Mouse (Mus musculus): ENCODE measurements around the gene Ldha. TPM values are rescaled to one million over a fixed set of nuclear protein-coding genes. Genes with fewer than 3 reads are reported as not detected.
"Not testable (repeated sequence)": the region's sequence is repeated elsewhere in the genome, so short reads cannot be mapped to it uniquely, and the experiment has no call there.

Ldha gene
- polyA plus RNA-seq, 1 experiment from 2014 or later: 1,645 TPM

- Histone ChIP-seq H3K4me2 (replicated peaks) (no peak overlapping the region), H3K27ac (no peak overlapping the region), H3K9me3 (no peaks in the 10 kb centered on the region), H3K36me3 (no peaks in the 10 kb centered on the region), H3K9ac (no peak overlapping the region), H3K27me3 (no peaks in the 10 kb centered on the region), H3K4me1 (0 out of 2 replicates have a peak, but pooled peaks cover 4% of the 10 kb centered on the region), H3K4me3 (no peak overlapping the region)
- no peak for ATAC-seq (ENCODE audit: low FRiP score, low read depth)
- 63% methylated on average over 13 of the region's 13 CpGs for WGBS
Observed at GRCm38 (mm10) chr7:46830799-46831590, 10.3 kb upstream of the Ldha start.

GRCm38 (mm10) chr7:46831693-46832092 lies 9.6 kb upstream of the Ldha start:
- Histone ChIP-seq H3K27ac (no peak overlapping the region), H3K36me3 (no peaks in the 10 kb centered on the region), H3K4me1 (0 out of 2 replicates have a peak, but pooled peaks cover 4% of the 10 kb centered on the region), H3K9me3 (no peaks in the 10 kb centered on the region), H3K27me3 (no peaks in the 10 kb centered on the region), H3K4me3 (no peak overlapping the region), H3K9ac (no peak overlapping the region), H3K4me2 (replicated peaks) (no peak overlapping the region)
- ATAC-seq (ENCODE audit: low FRiP score, low read depth): no peak
- 77% methylated on average over 8 of the region's 8 CpGs for WGBS

GRCm38 (mm10) chr7:46832112-46832810 lies 9.0 kb upstream of the Ldha start:
- H3K27me3 ChIP-seq; H3K4me2 ChIP-seq (replicated peaks); H3K9ac ChIP-seq; ATAC-seq (ENCODE audit: low FRiP score, low read depth); H3K9me3 ChIP-seq; H3K4me3 ChIP-seq; H3K36me3 ChIP-seq; H3K4me1 ChIP-seq; H3K27ac ChIP-seq: not testable (repeated sequence)
- WGBS: 85% methylated on average over 11 of the region's 11 CpGs

GRCm38 (mm10) chr7:46833266-46833665 lies 8.0 kb upstream of the Ldha start:
- 62% methylated on average over 6 of the region's 6 CpGs for WGBS
- H3K36me3 ChIP-seq: no peaks in the 10 kb centered on the region
- no peaks in the 10 kb centered on the region for H3K9me3 ChIP-seq
- no peak overlapping the region for H3K9ac ChIP-seq
- no peak overlapping the region for H3K27ac ChIP-seq
- ATAC-seq (ENCODE audit: low FRiP score, low read depth): no peak
- H3K4me2 ChIP-seq (replicated peaks): no peak overlapping the region
- no peak overlapping the region for H3K4me3 ChIP-seq
- peaks cover 7% of the 10 kb centered on the region for H3K4me1 ChIP-seq
- H3K27me3 ChIP-seq: no peaks in the 10 kb centered on the region

- no peak overlapping the region for H3K9ac ChIP-seq
- no peaks in the 10 kb centered on the region for H3K36me3 ChIP-seq
- H3K27ac ChIP-seq: no peak overlapping the region
- WGBS: 79% methylated on average over 7 of the region's 7 CpGs
- H3K4me1 ChIP-seq: peaks cover 12% of the 10 kb centered on the region
- ATAC-seq (ENCODE audit: low FRiP score, low read depth): no peak
- H3K4me2 ChIP-seq (replicated peaks): no peak overlapping the region
- no peaks in the 10 kb centered on the region for H3K27me3 ChIP-seq
- H3K9me3 ChIP-seq: no peaks in the 10 kb centered on the region
- no peak overlapping the region for H3K4me3 ChIP-seq
Observed at GRCm38 (mm10) chr7:46833670-46834255, 7.5 kb upstream of the Ldha start.

GRCm38 (mm10) chr7:46834994-46835610 lies 6.2 kb upstream of the Ldha start:
- no peaks in the 10 kb centered on the region for H3K27me3 ChIP-seq
- no peak overlapping the region for H3K27ac ChIP-seq
- WGBS: 44% methylated on average over 10 of the region's 14 CpGs
- H3K36me3 ChIP-seq: no peaks in the 10 kb centered on the region
- H3K4me2 ChIP-seq (replicated peaks): no peak overlapping the region
- 0 out of 2 replicates have a peak overlapping the region, but pooled peaks have one; percentile 19 for H3K9ac ChIP-seq
- no peaks in the 10 kb centered on the region for H3K9me3 ChIP-seq
- no peak overlapping the region for H3K4me3 ChIP-seq
- no peak for ATAC-seq (ENCODE audit: low FRiP score, low read depth)
- peaks cover 21% of the 10 kb centered on the region for H3K4me1 ChIP-seq

DNA sequence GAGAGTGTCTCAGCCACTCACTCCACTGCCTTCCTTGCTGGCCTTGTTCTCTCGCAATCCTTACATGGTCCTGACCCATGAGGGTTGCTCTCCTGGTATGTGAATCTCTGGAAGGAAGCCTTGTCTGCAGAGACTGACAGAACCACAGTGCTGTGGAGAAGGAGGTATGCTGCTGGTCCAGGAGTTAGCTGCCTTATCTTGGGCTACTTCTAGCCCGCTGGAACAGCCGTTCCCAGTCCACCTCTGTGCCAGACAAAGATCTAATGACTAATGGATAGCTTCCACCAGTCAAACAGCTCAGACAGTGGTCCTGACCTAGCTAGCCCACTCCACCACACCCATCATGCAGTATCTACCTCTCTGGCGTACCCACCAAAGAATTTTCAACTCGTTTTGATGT lies 4.9 kb upstream of the Ldha start:
- H3K4me2 ChIP-seq (replicated peaks): no peak overlapping the region
- no peak overlapping the region for H3K27ac ChIP-seq
- ATAC-seq (ENCODE audit: low FRiP score, low read depth): no peak
- no peaks in the 10 kb centered on the region for H3K9me3 ChIP-seq
- H3K4me1 ChIP-seq: peaks cover 21% of the 10 kb centered on the region
- H3K4me3 ChIP-seq: no peak overlapping the region
- WGBS: 73% methylated on average over 5 of the region's 5 CpGs
- no peak overlapping the region for H3K9ac ChIP-seq
- H3K36me3 ChIP-seq: no peaks in the 10 kb centered on the region
- peaks cover 8% of the 10 kb centered on the region for H3K27me3 ChIP-seq

- 50% methylated on average over 5 of the region's 5 CpGs for WGBS
- Histone ChIP-seq H3K9ac (no peak overlapping the region), H3K4me1 (peaks cover 21% of the 10 kb centered on the region), H3K27me3 (peaks cover 9% of the 10 kb centered on the region), H3K4me2 (replicated peaks) (no peak overlapping the region), H3K27ac (no peak overlapping the region), H3K9me3 (no peaks in the 10 kb centered on the region), H3K36me3 (no peaks in the 10 kb centered on the region), H3K4me3 (no peak overlapping the region)
- ATAC-seq (ENCODE audit: low FRiP score, low read depth): no peak
Observed at GRCm38 (mm10) chr7:46837073-46837472, 4.2 kb upstream of the Ldha start.

DNA sequence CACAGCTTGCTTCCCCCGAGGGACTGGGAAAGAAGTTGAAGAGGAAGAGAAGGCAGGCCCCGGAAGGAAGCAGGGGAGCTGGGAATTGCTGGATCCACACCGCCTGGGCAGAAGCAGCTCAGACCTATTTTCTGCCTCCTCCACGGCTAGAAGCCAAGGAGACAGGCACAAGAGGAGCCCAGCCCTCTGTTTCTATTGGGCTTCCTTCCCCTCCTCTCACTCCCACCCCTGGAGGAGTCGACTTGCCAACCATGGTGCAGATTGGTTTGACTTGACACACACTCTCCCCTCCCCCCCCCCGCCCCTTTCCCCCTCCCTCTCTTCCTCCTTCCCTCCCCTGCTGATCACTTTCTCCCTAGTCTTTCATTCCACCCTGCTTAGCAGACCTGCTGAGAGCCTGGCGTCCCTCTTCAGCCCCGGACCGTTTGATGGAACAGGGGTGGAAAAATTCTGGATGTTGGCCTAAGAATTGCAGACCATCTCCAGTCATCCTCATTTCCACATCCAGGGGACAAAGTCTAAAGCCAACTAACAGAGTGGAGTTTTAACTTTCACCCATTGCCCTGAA lies 3.1 kb upstream of the Ldha start:
- Histone ChIP-seq H3K4me1 (peaks cover 21% of the 10 kb centered on the region), H3K27ac (peak overlapping the region; percentile 48; the same call in 1 of the 2 replicates), H3K9me3 (no peaks in the 10 kb centered on the region), H3K27me3 (peaks cover 9% of the 10 kb centered on the region), H3K4me3 (no peak overlapping the region), H3K9ac (no peak overlapping the region), H3K4me2 (replicated peaks) (peak overlapping the region; percentile 45), H3K36me3 (no peaks in the 10 kb centered on the region)
- 5% methylated on average over 9 of the region's 9 CpGs for WGBS
- peak; percentile 37 for ATAC-seq (ENCODE audit: low FRiP score, low read depth)

- peak overlapping the region; percentile 35; the same call in 1 of the 2 replicates for H3K27ac ChIP-seq
- no peaks in the 10 kb centered on the region for H3K9me3 ChIP-seq
- no peak overlapping the region for H3K4me3 ChIP-seq
- H3K4me2 ChIP-seq (replicated peaks): peak overlapping the region; percentile 45
- 7% methylated on average over 8 of the region's 8 CpGs for WGBS
- peak; percentile 48; the same call in 1 of the 2 replicates for ATAC-seq (ENCODE audit: low FRiP score, low read depth)
- H3K36me3 ChIP-seq: no peaks in the 10 kb centered on the region
- peaks cover 9% of the 10 kb centered on the region for H3K27me3 ChIP-seq
- H3K4me1 ChIP-seq: peaks cover 21% of the 10 kb centered on the region
- no peak overlapping the region for H3K9ac ChIP-seq
Observed at GRCm38 (mm10) chr7:46838891-46839302, 2.4 kb upstream of the Ldha start.

DNA sequence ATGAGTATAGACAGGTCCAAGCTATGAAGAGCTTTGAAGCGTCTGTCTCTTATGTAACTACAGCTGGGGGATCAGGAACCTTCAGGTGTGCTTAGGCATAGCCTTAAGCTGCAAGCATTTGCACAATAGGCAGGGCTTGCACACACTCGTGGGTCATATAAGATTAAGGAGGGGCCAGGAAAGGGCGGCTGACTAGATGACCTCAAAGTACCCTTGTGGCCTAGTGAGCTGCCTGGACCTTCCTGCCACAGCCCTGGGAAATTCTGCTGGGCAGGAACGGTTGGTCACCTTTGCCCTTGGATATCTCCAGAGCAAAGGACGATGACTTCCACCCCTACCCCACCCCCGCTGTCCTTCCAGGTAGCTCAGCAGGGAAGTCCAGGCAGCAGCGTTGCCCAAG lies 1.8 kb upstream of the Ldha start:
- Histone ChIP-seq H3K9me3 (no peaks in the 10 kb centered on the region), H3K36me3 (no peaks in the 10 kb centered on the region), H3K27me3 (peaks cover 9% of the 10 kb centered on the region), H3K9ac (no peak overlapping the region), H3K27ac (peak overlapping the region; percentile 35; the same call in 1 of the 2 replicates), H3K4me2 (replicated peaks) (peak overlapping the region; percentile 45), H3K4me1 (peaks cover 21% of the 10 kb centered on the region), H3K4me3 (no peak overlapping the region)
- 37% methylated on average over 7 of the region's 7 CpGs for WGBS
- ATAC-seq (ENCODE audit: low FRiP score, low read depth): no peak
